Mouse (Mus musculus): ENCODE measurements around the gene Mymx. TPM values are rescaled to one million over a fixed set of nuclear protein-coding genes. Genes with fewer than 3 reads are reported as not detected.

The Mymx gene
- polyA plus RNA-seq, 1 experiment from 2014 or later, result not detected

GRCm38 (mm10) chr17:45616679-45617078 is 14.8 kb upstream of the Mymx start:
- Histone ChIP-seq H3K4me2 (no peak overlapping the region), H3K9ac (ENCODE audit: low read length) (no peak overlapping the region), H3K27me3 (ENCODE audit: control insufficient read depth, insufficient read depth, low read length) (no peaks in the 10 kb centered on the region), H3K9me3 (ENCODE audit: control insufficient read depth, low read length) (no peaks in the 10 kb centered on the region), H3K27ac (ENCODE audit: low read depth, low read length) (no peak overlapping the region), H3K4me1 (ENCODE audit: control insufficient read depth, insufficient read depth, low read length) (0 out of 2 replicates have a peak, but pooled peaks cover 4% of the 10 kb centered on the region), H3K4me3 (ENCODE audit: low read depth, low read length) (no peak overlapping the region), H3K36me3 (ENCODE audit: control insufficient read depth, insufficient read depth, low read length) (no peaks in the 10 kb centered on the region)
- ATAC-seq (ENCODE audit: low FRiP score) (no peak), DNase-seq (ENCODE audit: low spot score, missing footprints) (no peak)
- 86% methylated on average over 3 of the region's 3 CpGs for WGBS

GRCm38 (mm10) chr17:45616046-45616650 is 14.2 kb upstream of the Mymx start:
- Histone ChIP-seq H3K36me3 (ENCODE audit: control insufficient read depth, insufficient read depth, low read length) (no peaks in the 10 kb centered on the region), H3K4me1 (ENCODE audit: control insufficient read depth, insufficient read depth, low read length) (0 out of 2 replicates have a peak, but pooled peaks cover 4% of the 10 kb centered on the region), H3K9me3 (ENCODE audit: control insufficient read depth, low read length) (no peaks in the 10 kb centered on the region), H3K4me2 (no peak overlapping the region), H3K4me3 (ENCODE audit: low read depth, low read length) (no peak overlapping the region), H3K27ac (ENCODE audit: low read depth, low read length) (no peak overlapping the region), H3K9ac (ENCODE audit: low read length) (no peak overlapping the region), H3K27me3 (ENCODE audit: control insufficient read depth, insufficient read depth, low read length) (no peaks in the 10 kb centered on the region)
- WGBS, result 77% methylated on average over 4 of the region's 4 CpGs
- ATAC-seq (ENCODE audit: low FRiP score) (no peak), DNase-seq (ENCODE audit: low spot score, missing footprints) (no peak)

GRCm38 (mm10) chr17:45612921-45613320 is 11.0 kb upstream of the Mymx start:
- WGBS, result 90% methylated on average over 7 of the region's 7 CpGs
- DNase-seq (ENCODE audit: low spot score, missing footprints) (no peak), ATAC-seq (ENCODE audit: low FRiP score) (no peak)
- Histone ChIP-seq H3K4me3 (ENCODE audit: low read depth, low read length) (no peak overlapping the region), H3K9me3 (ENCODE audit: control insufficient read depth, low read length) (no peaks in the 10 kb centered on the region), H3K4me2 (no peak overlapping the region), H3K9ac (ENCODE audit: low read length) (no peak overlapping the region), H3K4me1 (ENCODE audit: control insufficient read depth, insufficient read depth, low read length) (peaks cover 4% of the 10 kb centered on the region), H3K27me3 (ENCODE audit: control insufficient read depth, insufficient read depth, low read length) (no peaks in the 10 kb centered on the region), H3K36me3 (ENCODE audit: control insufficient read depth, insufficient read depth, low read length) (no peaks in the 10 kb centered on the region), H3K27ac (ENCODE audit: low read depth, low read length) (no peak overlapping the region)

- WGBS, result 86% methylated on average over 8 of the region's 8 CpGs
These were observed 10.1 kb upstream of the Mymx start for GRCm38 (mm10) chr17:45612008-45612407.

GRCm38 (mm10) chr17:45610144-45610866 is 8.4 kb upstream of the Mymx start:
- no peaks in the 10 kb centered on the region for H3K36me3 ChIP-seq (ENCODE audit: control insufficient read depth, insufficient read depth, low read length)
- H3K9ac ChIP-seq (ENCODE audit: low read length), result no peak overlapping the region
- ATAC-seq (ENCODE audit: low FRiP score) (no peak), DNase-seq (ENCODE audit: low spot score, missing footprints) (no peak)
- WGBS, result 22% methylated on average over 5 of the region's 5 CpGs
- H3K4me3 ChIP-seq (ENCODE audit: low read depth, low read length), result no peak overlapping the region
- no peak overlapping the region; the same call in 1 of the 2 replicates for H3K27ac ChIP-seq (ENCODE audit: low read depth, low read length)
- H3K4me1 ChIP-seq (ENCODE audit: control insufficient read depth, insufficient read depth, low read length), result peaks cover 4% of the 10 kb centered on the region
- H3K4me2 ChIP-seq, result no peak overlapping the region
- 0 out of 2 replicates have a peak, but pooled peaks cover 3% of the 10 kb centered on the region for H3K9me3 ChIP-seq (ENCODE audit: control insufficient read depth, low read length)
- H3K27me3 ChIP-seq (ENCODE audit: control insufficient read depth, insufficient read depth, low read length), result no peaks in the 10 kb centered on the region

More at GRCm38 (mm10) chr17:45612008-45612407, 10.1 kb upstream of the Mymx start:
- Histone ChIP-seq H3K4me3 (ENCODE audit: low read depth, low read length) (no peak overlapping the region), H3K36me3 (ENCODE audit: control insufficient read depth, insufficient read depth, low read length) (no peaks in the 10 kb centered on the region), H3K9ac (ENCODE audit: low read length) (no peak overlapping the region), H3K4me1 (ENCODE audit: control insufficient read depth, insufficient read depth, low read length) (peaks cover 4% of the 10 kb centered on the region), H3K4me2 (no peak overlapping the region), H3K27ac (ENCODE audit: low read depth, low read length) (no peak overlapping the region), H3K9me3 (ENCODE audit: control insufficient read depth, low read length) (0 out of 2 replicates have a peak, but pooled peaks cover 3% of the 10 kb centered on the region), H3K27me3 (ENCODE audit: control insufficient read depth, insufficient read depth, low read length) (no peaks in the 10 kb centered on the region)
- DNase-seq (ENCODE audit: low spot score, missing footprints) (no peak), ATAC-seq (ENCODE audit: low FRiP score) (no peak)

GRCm38 (mm10) chr17:45608396-45608795 is 6.5 kb upstream of the Mymx start:
- ATAC-seq (ENCODE audit: low FRiP score), result no peak
- H3K27me3 ChIP-seq (ENCODE audit: control insufficient read depth, insufficient read depth, low read length), result no peaks in the 10 kb centered on the region
- H3K4me1 ChIP-seq (ENCODE audit: control insufficient read depth, insufficient read depth, low read length), result peaks cover 4% of the 10 kb centered on the region
- no peak overlapping the region for H3K9ac ChIP-seq (ENCODE audit: low read length)
- H3K9me3 ChIP-seq (ENCODE audit: control insufficient read depth, low read length), result 0 out of 2 replicates have a peak, but pooled peaks cover 3% of the 10 kb centered on the region
- H3K4me2 ChIP-seq, result no peak overlapping the region
- H3K27ac ChIP-seq (ENCODE audit: low read depth, low read length), result no peak overlapping the region
- DNase-seq (ENCODE audit: low spot score, missing footprints), result no peak
- no peaks in the 10 kb centered on the region for H3K36me3 ChIP-seq (ENCODE audit: control insufficient read depth, insufficient read depth, low read length)
- WGBS, result 91% methylated on average over 4 of the region's 4 CpGs
- H3K4me3 ChIP-seq (ENCODE audit: low read depth, low read length), result no peak overlapping the region

GRCm38 (mm10) chr17:45606992-45607879 is 5.3 kb upstream of the Mymx start:
- 85% methylated on average over 15 of the region's 15 CpGs for WGBS
- H3K36me3 ChIP-seq (ENCODE audit: control insufficient read depth, insufficient read depth, low read length), result no peaks in the 10 kb centered on the region
- H3K4me1 ChIP-seq (ENCODE audit: control insufficient read depth, insufficient read depth, low read length), result peaks cover 4% of the 10 kb centered on the region
- H3K4me3 ChIP-seq (ENCODE audit: low read depth, low read length), result no peak overlapping the region
- no peak for DNase-seq (ENCODE audit: low spot score, missing footprints)
- no peak for ATAC-seq (ENCODE audit: low FRiP score)
- H3K9me3 ChIP-seq (ENCODE audit: control insufficient read depth, low read length), result 0 out of 2 replicates have a peak, but pooled peaks cover 3% of the 10 kb centered on the region
- H3K27me3 ChIP-seq (ENCODE audit: control insufficient read depth, insufficient read depth, low read length), result peaks cover 2% of the 10 kb centered on the region; the same call in 1 of the 2 replicates
- H3K9ac ChIP-seq (ENCODE audit: low read length), result no peak overlapping the region
- no peak overlapping the region for H3K4me2 ChIP-seq
- H3K27ac ChIP-seq (ENCODE audit: low read depth, low read length), result no peak overlapping the region

GRCm38 (mm10) chr17:45602984-45603383 is 1.1 kb upstream of the Mymx start:
- no peak overlapping the region for H3K4me2 ChIP-seq
- 84% methylated on average over 3 of the region's 3 CpGs for WGBS
- H3K4me3 ChIP-seq (ENCODE audit: low read depth, low read length), result no peak overlapping the region
- H3K36me3 ChIP-seq (ENCODE audit: control insufficient read depth, insufficient read depth, low read length), result no peaks in the 10 kb centered on the region
- H3K27me3 ChIP-seq (ENCODE audit: control insufficient read depth, insufficient read depth, low read length), result peaks cover 27% of the 10 kb centered on the region
- H3K4me1 ChIP-seq (ENCODE audit: control insufficient read depth, insufficient read depth, low read length), result peaks cover 14% of the 10 kb centered on the region
- no peak overlapping the region for H3K9ac ChIP-seq (ENCODE audit: low read length)
- 0 out of 2 replicates have a peak, but pooled peaks cover 3% of the 10 kb centered on the region for H3K9me3 ChIP-seq (ENCODE audit: control insufficient read depth, low read length)
- DNase-seq (ENCODE audit: low spot score, missing footprints), result no peak
- no peak for ATAC-seq (ENCODE audit: low FRiP score)
- H3K27ac ChIP-seq (ENCODE audit: low read depth, low read length), result no peak overlapping the region
